Mouse (Mus musculus): Measurements from ENCODE around the gene Exoc5. TPM values are rescaled to one million over a fixed set of nuclear protein-coding genes. Genes with fewer than 3 reads are reported as not detected.

The Exoc5 gene
- 8.8 and 11.0 TPM in 2 replicates for polyA plus RNA-seq (2012; rRNA removed; ENCODE audit: low replicate concordance)

GRCm38 (mm10) chr14:49066274-49066823 is at the start of gene Exoc5:
Exoc5 (minus strand) TSS chr14:49066653.

GRCm38 (mm10) chr14:49065529-49066273 is 752 bp downstream of the Exoc5 start, which contains the start of gene Ap5m1:
Ap5m1 (plus strand) TSS chr14:49066097.

Other genes with a start within 250 kb of the Exoc5 start
- gene Ap5m1, start 556 bp downstream of the Exoc5 start, polyA plus RNA-seq (2012; rRNA removed; ENCODE audit: low replicate concordance) = 10.7 and 12.9 TPM in 2 replicates
- gene Naa30, start 105.6 kb upstream of the Exoc5 start, polyA plus RNA-seq (2012; rRNA removed; ENCODE audit: low replicate concordance) = 3.9 and 6.8 TPM in 2 replicates
- gene ccdc198, start 178.8 kb upstream of the Exoc5 start, polyA plus RNA-seq (2012; rRNA removed; ENCODE audit: low replicate concordance) = 0.59 TPM in 1 of 2 replicates, not detected in the other